Mouse (Mus musculus) neural tube, embryonic 10.5 days (tissue): Measurements from ENCODE around the gene Rab14.

Experiments
- DNase-seq: peaks from one replicate; pipeline ENCODE4 v3.0.0-alpha.2; 2017; ENCODE audit warnings: low spot score; ENCODE audit errors: extremely low spot score

Gene Rab14

DNA sequence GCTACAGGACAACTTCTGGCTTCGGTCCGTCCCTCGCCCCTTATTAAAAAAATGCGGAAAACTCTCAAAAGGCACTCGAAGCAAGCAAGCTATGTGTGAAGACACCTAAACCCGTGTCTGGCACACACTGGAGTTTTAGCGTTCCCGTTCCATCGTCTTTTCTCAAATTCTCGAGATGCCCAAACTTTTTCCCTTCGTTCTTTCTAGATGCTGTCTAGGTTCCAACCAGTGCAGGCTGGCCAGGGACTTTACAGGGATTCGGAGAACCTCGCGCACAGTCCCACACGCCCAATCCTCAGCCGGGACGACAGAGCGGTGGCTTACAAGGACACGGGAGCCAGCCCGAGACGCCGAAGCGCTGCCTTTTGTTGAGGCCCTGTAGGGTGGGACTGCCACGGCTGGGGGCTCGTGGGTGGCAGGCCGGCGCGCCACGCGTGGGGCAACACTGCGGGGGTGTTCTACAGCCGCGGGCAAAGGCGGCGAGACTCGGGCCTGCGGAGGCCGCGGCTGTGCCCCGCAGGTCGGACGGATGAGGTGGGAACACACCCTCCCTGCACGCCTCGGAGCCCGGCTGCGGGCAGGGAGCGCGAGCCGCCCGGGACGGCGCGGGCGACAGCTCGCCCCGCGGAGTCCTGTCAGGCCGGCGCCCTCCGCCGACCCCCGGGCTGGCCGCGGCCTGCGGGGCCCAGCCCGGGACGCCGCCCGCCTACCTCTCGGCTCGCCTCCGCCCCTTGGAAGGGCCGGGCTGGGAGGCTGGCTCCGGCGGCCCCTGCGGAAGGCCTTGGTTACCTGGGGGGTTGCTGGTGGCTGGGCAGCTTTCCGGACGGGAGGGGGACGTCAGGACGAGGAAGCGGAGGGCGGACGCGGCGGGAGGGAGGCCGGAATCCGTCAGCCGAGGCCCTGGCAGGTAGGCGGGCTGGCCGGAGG, 686 bp downstream of the Rab14 start:
- DNase-seq, result peak; percentile 63

- DNase-seq, result no peak
These were observed 1.4 kb downstream of the Rab14 start for GRCm38 (mm10) chr2:35199541-35199940.

DNA sequence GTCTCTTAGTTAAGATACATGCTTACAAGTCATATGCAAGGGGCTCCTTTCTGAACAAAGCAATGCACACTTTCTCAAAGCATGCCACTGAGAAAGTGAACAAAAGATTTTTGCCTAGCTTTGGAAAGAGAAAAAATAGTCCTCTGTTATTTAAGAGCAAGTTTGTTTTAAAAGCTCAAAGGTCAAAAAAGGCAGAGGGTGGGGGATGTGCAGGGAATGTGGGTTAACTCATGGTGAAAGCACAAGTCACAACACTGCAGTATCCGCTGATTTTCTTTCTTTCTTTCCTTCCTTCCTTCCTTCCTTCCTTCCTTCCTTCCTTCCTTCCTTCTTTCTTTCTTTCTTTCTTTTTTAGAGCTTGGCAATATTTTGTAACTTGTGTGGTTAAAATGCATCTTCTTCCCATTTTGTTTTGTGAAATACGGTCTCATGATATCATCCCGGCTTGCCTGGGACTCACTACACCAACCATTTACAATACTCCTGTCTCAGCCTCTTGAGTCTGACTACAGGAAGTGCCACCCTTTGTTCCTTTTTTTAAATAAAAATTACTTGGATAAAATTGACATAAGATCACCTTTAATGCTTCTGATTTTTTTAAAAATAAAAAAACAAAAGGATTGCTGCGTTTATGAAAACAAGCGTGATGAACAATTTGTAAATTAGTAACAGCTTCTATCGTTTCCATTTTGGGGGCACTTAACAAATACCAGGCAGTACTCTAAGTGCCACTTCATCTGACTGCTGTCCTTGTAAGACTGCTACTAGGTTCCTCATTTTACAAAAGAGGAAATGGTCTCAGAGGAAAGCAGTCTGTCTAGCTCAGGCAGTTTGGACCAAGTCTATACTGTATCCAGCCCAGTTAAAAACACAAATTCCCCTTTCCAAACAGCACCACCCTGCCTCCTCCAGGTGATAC, 5.0 kb downstream of the Rab14 start:
- DNase-seq, result no peak

DNA sequence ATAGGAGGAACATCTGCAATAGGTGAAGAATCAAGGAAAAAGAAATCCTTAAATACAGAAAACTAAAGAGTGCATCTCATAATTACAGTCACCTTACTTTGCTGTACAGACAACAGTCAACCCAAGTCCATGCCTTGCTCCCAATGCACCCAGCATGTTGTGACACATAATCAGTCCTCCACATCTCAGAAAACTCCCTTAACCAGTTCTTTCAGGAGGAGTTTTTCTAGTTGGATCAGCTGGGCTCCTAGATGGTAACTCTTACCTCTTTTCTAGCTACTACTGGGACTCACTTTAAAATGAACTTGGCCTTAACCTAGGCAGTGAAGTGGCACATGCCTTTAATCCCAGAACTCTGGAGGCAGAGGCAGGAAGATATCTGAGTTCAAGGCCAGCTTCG, 6.9 kb downstream of the Rab14 start:
- no peak for DNase-seq

GRCm38 (mm10) chr2:35188929-35189328, 12.0 kb downstream of the Rab14 start:
- no peak for DNase-seq

DNA sequence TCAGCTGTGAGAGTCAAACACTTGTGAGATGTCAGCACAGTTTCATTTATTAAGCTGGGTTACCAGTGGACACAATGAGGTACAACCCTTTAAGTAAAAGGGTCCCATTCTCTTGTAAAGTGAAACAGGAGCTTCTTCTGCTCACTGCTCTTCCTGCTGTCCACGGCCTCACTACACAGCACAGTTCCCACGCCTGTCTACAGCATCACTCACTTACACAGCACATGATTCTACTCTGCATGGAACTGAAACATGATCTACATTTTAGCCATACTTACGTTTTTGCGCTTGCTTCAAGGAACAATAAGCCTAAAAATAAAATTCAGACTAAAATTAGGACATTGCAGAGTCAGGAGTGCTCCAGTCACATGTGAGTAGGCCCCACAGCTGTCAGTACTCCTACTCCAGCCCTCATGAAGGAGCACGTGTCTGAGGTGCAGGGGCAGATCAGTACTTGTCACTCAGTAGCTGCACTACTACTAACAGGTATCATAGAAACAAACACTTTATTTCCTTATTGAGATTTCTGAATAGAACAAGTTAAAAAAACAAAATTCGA, 17.7 kb downstream of the Rab14 start:
- no peak for DNase-seq

GRCm38 (mm10) chr2:35178153-35178552, 22.8 kb downstream of the Rab14 start:
- no peak for DNase-seq

GRCm38 (mm10) chr2:35175281-35176065, 25.4 kb downstream of the Rab14 start:
- no peak for DNase-seq

DNA sequence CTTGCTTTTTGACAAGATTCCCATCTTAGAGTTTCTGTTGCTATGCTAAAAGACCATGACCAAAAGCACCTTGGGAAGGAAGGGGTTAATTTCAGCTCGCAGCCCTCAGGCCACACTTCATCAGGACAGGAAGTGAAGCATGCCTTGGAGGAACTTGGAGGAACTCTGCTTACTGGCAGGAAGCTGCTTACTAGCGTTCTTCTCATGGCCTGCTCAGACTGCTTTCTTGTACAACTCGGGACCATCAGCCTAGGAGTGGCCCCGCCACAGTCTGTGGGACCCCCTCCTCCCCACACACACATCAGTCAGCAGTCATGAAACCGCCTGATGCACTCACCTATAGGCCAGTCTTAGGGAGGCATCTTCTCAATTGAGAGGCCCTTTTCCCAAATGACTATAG, 26.8 kb downstream of the Rab14 start:
- DNase-seq, result no peak

- DNase-seq, result no peak
These were observed 27.3 kb downstream of the Rab14 start for GRCm38 (mm10) chr2:35173666-35174065.

DNA sequence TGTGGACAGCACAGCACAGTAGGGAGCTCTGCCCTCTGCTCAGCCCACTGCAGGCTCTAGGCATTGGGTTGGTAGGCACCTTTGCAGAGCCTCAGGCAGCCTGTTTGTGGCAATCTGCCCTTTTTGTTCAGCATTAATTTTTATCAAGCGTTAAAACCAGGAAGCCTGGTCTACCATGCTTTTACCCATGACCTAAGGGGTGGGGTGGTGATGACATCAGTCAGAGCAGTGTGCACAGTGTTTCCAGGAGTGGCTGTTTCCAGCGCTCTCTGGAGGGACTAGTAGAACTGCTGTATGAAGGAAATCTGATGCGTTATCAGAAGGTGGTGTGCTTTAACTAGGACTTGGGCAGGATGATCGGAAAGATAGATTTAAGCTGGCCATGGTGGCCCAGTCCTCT, 28.7 kb downstream of the Rab14 start:
- no peak for DNase-seq

DNA sequence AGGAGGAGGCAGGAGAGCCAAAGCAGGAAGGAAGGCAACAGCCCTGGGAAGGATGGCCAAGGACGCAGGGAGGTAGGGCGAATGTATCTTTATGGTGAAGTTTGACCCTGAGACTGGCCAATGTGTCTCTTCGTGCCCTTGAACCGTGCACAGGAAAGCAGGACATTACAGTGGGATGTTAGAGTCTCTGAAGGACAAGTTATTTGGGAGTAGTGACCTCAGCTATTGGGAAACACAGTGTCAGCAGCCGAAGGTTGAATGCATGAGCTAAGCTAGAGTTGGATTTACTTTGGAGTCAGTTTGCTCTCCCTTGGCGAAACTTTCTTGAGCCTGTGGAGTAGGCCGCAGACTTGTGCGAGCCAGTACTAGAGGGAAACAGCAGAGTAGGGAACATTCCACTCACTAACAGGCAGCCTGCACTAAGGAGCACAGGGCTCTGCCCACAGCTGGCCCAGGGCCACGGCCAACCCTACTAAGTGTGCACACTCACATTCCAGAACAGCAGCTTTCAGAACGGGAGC, 29.5 kb downstream of the Rab14 start:
- no peak for DNase-seq

GRCm38 (mm10) chr2:35169452-35169851, 31.5 kb downstream of the Rab14 start:
- DNase-seq, result no peak

GRCm38 (mm10) chr2:35166816-35167215, 34.1 kb downstream of the Rab14 start:
- no peak for DNase-seq

GRCm38 (mm10) chr2:35165416-35165815, 35.5 kb downstream of the Rab14 start:
- no peak for DNase-seq

DNA sequence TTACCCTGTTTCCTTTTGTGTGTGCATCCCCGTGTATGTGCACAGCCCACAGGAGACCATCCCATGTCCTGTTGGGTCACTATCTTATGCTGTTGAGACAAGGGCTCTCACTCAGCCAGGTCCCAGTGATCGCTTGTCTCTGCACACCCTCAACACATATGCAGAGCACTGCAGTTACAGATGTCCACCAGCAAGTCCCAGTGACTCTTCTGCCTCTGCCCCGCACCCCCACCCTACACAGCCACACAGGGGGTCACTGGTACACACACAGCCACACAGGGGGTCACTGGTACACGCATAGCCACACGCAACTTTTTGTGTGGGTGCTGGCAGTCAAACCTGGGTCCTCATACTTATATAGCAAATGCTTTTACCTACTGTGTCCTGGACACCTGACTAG, 37.5 kb downstream of the Rab14 start:
- no peak for DNase-seq

GRCm38 (mm10) chr2:35161846-35162488, 39.0 kb downstream of the Rab14 start:
- DNase-seq, result no peak

- DNase-seq, result no peak
These were observed 40.7 kb downstream of the Rab14 start for GRCm38 (mm10) chr2:35160206-35160605.

GRCm38 (mm10) chr2:35158358-35158757, 42.6 kb downstream of the Rab14 start:
- DNase-seq, result no peak

DNA sequence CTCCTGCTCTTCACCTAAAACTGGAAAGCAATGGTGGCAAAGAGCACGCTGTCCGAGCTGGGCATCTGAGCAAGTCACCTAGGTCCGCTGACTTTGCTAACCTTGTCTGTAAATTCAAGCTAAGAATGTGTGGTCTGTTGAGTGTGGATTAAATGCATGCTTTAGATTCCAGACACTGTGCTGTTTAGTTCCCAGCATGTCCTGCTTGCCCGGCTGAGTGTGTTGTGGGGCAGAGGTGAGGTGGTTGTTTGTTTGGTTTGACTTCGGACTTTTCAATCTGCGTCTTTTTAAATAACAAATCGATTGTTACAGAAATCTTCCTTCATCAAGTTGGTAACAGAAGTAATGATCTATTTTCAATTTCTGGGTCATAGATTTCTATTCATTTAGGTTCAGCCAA, 43.1 kb downstream of the Rab14 start:
- no peak for DNase-seq
